Mouse (Mus musculus) erythroblast, adult 5-6 weeks (primary cell): Measurements from ENCODE around the gene Ddx17. TPM values are rescaled to one million over a fixed set of nuclear protein-coding genes. Genes with fewer than 3 reads are reported as not detected.

ENCODE experiments used
- ATAC-seq: replicated peaks from 2 replicates; pipeline ENCODE4 v1.8.0; 2016; ENCODE audit warnings: moderate number of reproducible peaks, mild to moderate bottlenecking, moderate TSS enrichment, inconsistent platforms; ENCODE audit not compliant: poor library complexity, low FRiP score, severe bottlenecking
- total RNA-seq, 2 experiments: library from RNA; stranded (forward) in 1 of 2; stranded (reverse) in 1 of 2; fragments of 150-400 nt in 1 of 2; fragments of 200-764, 138-1000 nt in 1 of 2; gene quantifications; 2 replicates each; pipeline versions ENCODE4 v1.2.3 to v1.2.4; 2015 to 2017; ENCODE audit warnings: low replicate concordance in 2 of 2

The Ddx17 gene
- total RNA-seq, 2 experiments from 2014 or later: 58.0 to 96.5 TPM

DNA sequence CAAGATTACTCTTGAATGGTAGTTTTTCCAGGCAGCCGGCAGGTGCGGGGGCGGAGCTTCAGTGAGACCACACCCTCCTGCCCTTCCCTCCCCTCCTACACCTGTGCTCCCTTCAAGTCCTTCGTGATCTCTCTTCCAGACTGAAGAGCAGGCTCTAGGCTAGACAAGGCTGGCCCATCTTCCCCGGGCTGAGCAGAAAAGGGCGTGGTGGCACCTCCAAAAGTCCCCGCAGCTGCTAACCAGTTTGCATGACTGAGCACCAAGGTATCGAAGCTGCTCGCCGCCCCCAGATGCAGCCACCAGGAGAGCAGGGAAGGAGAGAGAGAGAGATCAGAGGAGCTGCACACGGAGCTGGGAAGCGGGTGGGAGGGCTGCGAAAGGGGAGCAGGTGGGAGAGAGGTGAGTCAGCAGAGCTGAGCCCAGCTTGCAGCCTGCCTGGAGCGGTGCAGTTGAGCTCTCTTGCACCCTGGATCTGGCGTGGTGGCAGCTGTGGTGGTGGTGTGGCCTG lies 65.3 kb downstream of the Ddx17 start:
- ATAC-seq: no peak

Other genes starting within 250 kb of the Ddx17 start
- 1.9 and 4.6 TPM in 2 replicates for gene Pla2g6, start 218.4 kb downstream of the Ddx17 start, total RNA-seq (2015; ENCODE audit: low replicate concordance)
- gene Pla2g6, start 218.4 kb downstream of the Ddx17 start, total RNA-seq (2017; ENCODE audit: low replicate concordance): 4.0 and 4.9 TPM in 2 replicates
- not detected in 2 replicates for gene Maff, start 200.1 kb downstream of the Ddx17 start, total RNA-seq (2015; ENCODE audit: low replicate concordance)
- not detected in 2 replicates for gene Maff, start 200.1 kb downstream of the Ddx17 start, total RNA-seq (2017; ENCODE audit: low replicate concordance)
- gene Tmem184b, start 143.2 kb downstream of the Ddx17 start, total RNA-seq (2015; ENCODE audit: low replicate concordance): 4.8 and 5.2 TPM in 2 replicates
- 2.6 and 9.4 TPM in 2 replicates for gene Tmem184b, start 143.2 kb downstream of the Ddx17 start, total RNA-seq (2017; ENCODE audit: low replicate concordance)
- 13.2 and 14.6 TPM in 2 replicates for gene Csnk1e, start 91.2 kb downstream of the Ddx17 start, total RNA-seq (2015; ENCODE audit: low replicate concordance)
- 3.9 and 16.3 TPM in 2 replicates for gene Csnk1e, start 91.2 kb downstream of the Ddx17 start, total RNA-seq (2017; ENCODE audit: low replicate concordance)
- gene Kcnj4, start 41.5 kb downstream of the Ddx17 start, total RNA-seq (2015; ENCODE audit: low replicate concordance): not detected in 2 replicates
- not detected in 2 replicates for gene Kcnj4, start 41.5 kb downstream of the Ddx17 start, total RNA-seq (2017; ENCODE audit: low replicate concordance)
- gene Kdelr3, start 30.3 kb downstream of the Ddx17 start, total RNA-seq (2015; ENCODE audit: low replicate concordance): not detected in 2 replicates
- not detected in 2 replicates for gene Kdelr3, start 30.3 kb downstream of the Ddx17 start, total RNA-seq (2017; ENCODE audit: low replicate concordance)
- 0.42 and 6.7 TPM in 2 replicates for gene Dmc1, start 58.4 kb upstream of the Ddx17 start, total RNA-seq (2015; ENCODE audit: low replicate concordance)
- 2.0 TPM in 2 replicates for gene Dmc1, start 58.4 kb upstream of the Ddx17 start, total RNA-seq (2017; ENCODE audit: low replicate concordance)
- 3.3 and 3.5 TPM in 2 replicates for gene Fam227a, start 112.2 kb upstream of the Ddx17 start, total RNA-seq (2015; ENCODE audit: low replicate concordance)
- 0.70 and 5.0 TPM in 2 replicates for gene Fam227a, start 112.2 kb upstream of the Ddx17 start, total RNA-seq (2017; ENCODE audit: low replicate concordance)
- 0.77 and 4.4 TPM in 2 replicates for gene Cby1, start 112.5 kb upstream of the Ddx17 start, total RNA-seq (2015; ENCODE audit: low replicate concordance)
- gene Cby1, start 112.5 kb upstream of the Ddx17 start, total RNA-seq (2017; ENCODE audit: low replicate concordance): 5.3 and 16.6 TPM in 2 replicates
- 40.9 and 49.3 TPM in 2 replicates for gene Tomm22, start 124.1 kb upstream of the Ddx17 start, total RNA-seq (2015; ENCODE audit: low replicate concordance)
- 26.8 and 57.8 TPM in 2 replicates for gene Tomm22, start 124.1 kb upstream of the Ddx17 start, total RNA-seq (2017; ENCODE audit: low replicate concordance)
- 6.0 and 6.7 TPM in 2 replicates for gene Josd1, start 141.2 kb upstream of the Ddx17 start, total RNA-seq (2015; ENCODE audit: low replicate concordance)
- gene Josd1, start 141.2 kb upstream of the Ddx17 start, total RNA-seq (2017; ENCODE audit: low replicate concordance): 9.1 and 9.2 TPM in 2 replicates
- 14.4 and 35.2 TPM in 2 replicates for gene Gtpbp1, start 144.1 kb upstream of the Ddx17 start, total RNA-seq (2015; ENCODE audit: low replicate concordance)
- gene Gtpbp1, start 144.1 kb upstream of the Ddx17 start, total RNA-seq (2017; ENCODE audit: low replicate concordance): 23.6 and 31.2 TPM in 2 replicates
- 23.4 and 26.5 TPM in 2 replicates for gene Sun2, start 195.8 kb upstream of the Ddx17 start, total RNA-seq (2015; ENCODE audit: low replicate concordance)
- 44.7 and 48.8 TPM in 2 replicates for gene Sun2, start 195.8 kb upstream of the Ddx17 start, total RNA-seq (2017; ENCODE audit: low replicate concordance)
- 4.2 TPM in 1 of 2 replicates, not detected in the other for gene Dnal4, start 231.1 kb upstream of the Ddx17 start, total RNA-seq (2015; ENCODE audit: low replicate concordance)
- 0.68 and 1.7 TPM in 2 replicates for gene Dnal4, start 231.1 kb upstream of the Ddx17 start, total RNA-seq (2017; ENCODE audit: low replicate concordance)